Mouse (Mus musculus) adipocyte (in vitro differentiated cells): Measurements from ENCODE around the gene Psip1.
A peak's percentile ranks its signal among the peaks of the same experiment; 100 is the strongest.
"Not testable (repeated sequence)": the region's sequence is repeated elsewhere in the genome, so short reads cannot be mapped to it uniquely, and the experiment has no call there.

ENCODE experiments used
- DNase-seq: peaks from one replicate; pipeline ENCODE4 v3.0.0-alpha.2; 2016; ENCODE audit warnings: low spot score

Gene Psip1

GRCm38 (mm10) chr4:83501037-83501430, 14.8 kb upstream of the Psip1 start:
- no peak for DNase-seq

- DNase-seq, result no peak
Observed at GRCm38 (mm10) chr4:83500154-83501036, 14.1 kb upstream of the Psip1 start.

GRCm38 (mm10) chr4:83497013-83497412, 10.8 kb upstream of the Psip1 start:
- not testable (repeated sequence) for DNase-seq

GRCm38 (mm10) chr4:83493112-83493511, 6.9 kb upstream of the Psip1 start:
- no peak for DNase-seq

GRCm38 (mm10) chr4:83489121-83489520, 2.9 kb upstream of the Psip1 start:
- DNase-seq, result no peak

GRCm38 (mm10) chr4:83485735-83486116, 533 bp downstream of the Psip1 start:
- peak; percentile 72 for DNase-seq

- DNase-seq, result no peak
Observed at GRCm38 (mm10) chr4:83485250-83485649, 1.0 kb downstream of the Psip1 start.

- DNase-seq, result no peak
Observed at GRCm38 (mm10) chr4:83468208-83468607, 18.1 kb downstream of the Psip1 start.

- no peak for DNase-seq
Observed at GRCm38 (mm10) chr4:83467615-83468014, 18.6 kb downstream of the Psip1 start.

GRCm38 (mm10) chr4:83464827-83465226, 21.4 kb downstream of the Psip1 start:
- DNase-seq, result no peak

GRCm38 (mm10) chr4:83460106-83460505, 26.2 kb downstream of the Psip1 start:
- DNase-seq, result no peak

- no peak for DNase-seq
Observed at GRCm38 (mm10) chr4:83450785-83451184, 35.5 kb downstream of the Psip1 start.

- DNase-seq, result no peak
Observed at GRCm38 (mm10) chr4:83441050-83441449, 45.2 kb downstream of the Psip1 start.

- no peak for DNase-seq
Observed at GRCm38 (mm10) chr4:83439045-83439444, 47.2 kb downstream of the Psip1 start.

- no peak for DNase-seq
Observed at GRCm38 (mm10) chr4:83438116-83438515, 48.1 kb downstream of the Psip1 start.

- no peak for DNase-seq
Observed at GRCm38 (mm10) chr4:83436375-83436774, 49.9 kb downstream of the Psip1 start.

- DNase-seq, result no peak
Observed at GRCm38 (mm10) chr4:83432901-83433300, 53.4 kb downstream of the Psip1 start.

GRCm38 (mm10) chr4:83431950-83432349, 54.3 kb downstream of the Psip1 start:
- peak; percentile 40 for DNase-seq

- no peak for DNase-seq
Observed at GRCm38 (mm10) chr4:83428845-83429244, 57.4 kb downstream of the Psip1 start.

- no peak for DNase-seq
Observed at GRCm38 (mm10) chr4:83427696-83428095, 58.6 kb downstream of the Psip1 start.

GRCm38 (mm10) chr4:83427141-83427540, 59.1 kb downstream of the Psip1 start:
- DNase-seq, result no peak

- DNase-seq, result no peak
Observed at GRCm38 (mm10) chr4:83425119-83425518, 61.1 kb downstream of the Psip1 start.

GRCm38 (mm10) chr4:83423641-83424040, 62.6 kb downstream of the Psip1 start:
- DNase-seq, result no peak

GRCm38 (mm10) chr4:83418781-83419180, 67.5 kb downstream of the Psip1 start:
- DNase-seq, result no peak
